Mouse (Mus musculus): ENCODE data around the gene Phf19. TPM values are rescaled to one million over a fixed set of nuclear protein-coding genes. Genes with fewer than 3 reads are reported as not detected.

Phf19 gene
- total and polyA plus RNA-seq, 3 experiments = 16.8 to 25.4 (median 20.5) TPM

DNA sequence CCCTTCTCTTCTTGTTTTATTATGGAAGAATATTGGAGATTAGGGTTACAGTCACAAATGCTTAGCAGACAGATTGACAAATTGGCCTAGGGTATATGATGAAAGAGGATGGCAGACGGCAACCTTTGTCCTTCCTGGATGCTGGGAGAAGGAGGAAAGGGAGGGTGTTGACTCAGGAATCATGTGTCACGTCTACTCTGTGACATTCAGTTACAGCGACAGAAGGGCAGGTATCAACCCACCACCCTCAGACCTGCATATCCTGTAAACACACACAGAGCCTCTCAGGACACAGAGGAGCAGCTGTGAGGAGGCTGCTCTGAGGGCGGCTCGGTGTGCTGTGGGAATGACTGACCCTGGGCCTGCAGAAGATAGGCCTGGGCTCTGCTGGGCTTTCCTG is 30.6 kb downstream of the Phf19 start:
- in situ Hi-C loops (cut with MboI; ENCODE audit: low pct_ligation_motif_present, low pct_unique_long_range_greater_than_20kb, low sequenced_read_pairs) (no loop called here), dilution Hi-C loops (cut with MboI; ENCODE audit: extremely low pct_ligation_motif_present, extremely low pct_unique_long_range_greater_than_20kb, low sequenced_read_pairs) (no loop called here)
- Histone ChIP-seq H3K79me2 (replicated peaks; ENCODE audit: control insufficient read depth, extremely low read depth, insufficient read depth, poor library complexity, severe bottlenecking) (no peaks in the 10 kb centered on the region), H3K4me1 (ENCODE audit: control insufficient read depth in 1 of 2, insufficient read depth in 2 of 2) (peaks cover 0 to 8% of the 10 kb centered on the region in 2 experiments; a peak in 2 of 4 replicates), H3K27ac (ENCODE audit: insufficient read depth, low read depth) (no peak overlapping the region), H3K9ac (ENCODE audit: insufficient read depth, low read depth) (no peak overlapping the region), H3K27me3 (replicated peaks) (peaks cover 23% of the 10 kb centered on the region), H3K4me2 (ENCODE audit: insufficient read depth, low read depth, poor library complexity, severe bottlenecking) (no peak overlapping the region), H3K4me3 (replicated peaks in 1 of 3; ENCODE audit: low read depth in 2 of 3, low read length in 2 of 3, poor library complexity in 1 of 3) (no peak overlapping the region), H3K9me3 (replicated peaks; ENCODE audit: low read length) (no peaks in the 10 kb centered on the region), H3K36me3 (replicated peaks in 1 of 2; ENCODE audit: control insufficient read depth in 1 of 2, insufficient read depth in 1 of 2, low read length in 1 of 2) (no peaks in the 10 kb centered on the region)
- DNase-seq (ENCODE audit: extremely low read depth) = no peak
- TF ChIP-seq EP300 (IDR thresholded peaks at IDR 0.05; ENCODE audit: low read length) (no peak), CHD1 (IDR thresholded peaks at IDR 0.05; ENCODE audit: low read depth, low read length) (no peak)

DNA sequence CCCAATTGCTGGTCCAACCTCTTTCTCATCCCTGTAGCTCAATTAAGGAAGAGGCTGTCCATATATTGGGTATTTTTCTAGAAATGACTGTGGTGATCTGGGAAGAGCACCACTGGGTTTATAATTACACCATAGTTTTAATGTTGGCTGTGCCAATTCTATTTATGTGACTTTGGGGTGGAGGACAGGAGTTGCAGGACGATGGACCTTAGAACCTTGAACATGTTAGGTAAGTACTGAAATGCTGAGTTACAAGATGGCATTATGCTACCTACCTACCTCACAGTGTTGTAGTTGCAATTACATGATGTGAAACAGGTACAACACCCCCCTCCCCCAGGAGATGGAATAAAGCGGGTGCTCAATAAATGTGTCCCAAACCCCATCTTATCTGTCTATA is 31.1 kb downstream of the Phf19 start:
- no peaks in the 10 kb centered on the region for H3K79me2 ChIP-seq (replicated peaks; ENCODE audit: control insufficient read depth, extremely low read depth, insufficient read depth, poor library complexity, severe bottlenecking)
- H3K27me3 ChIP-seq (replicated peaks) = peaks cover 23% of the 10 kb centered on the region
- H3K36me3 ChIP-seq (replicated peaks in 1 of 2; ENCODE audit: control insufficient read depth in 1 of 2, insufficient read depth in 1 of 2, low read length in 1 of 2) = no peaks in the 10 kb centered on the region
- no peak overlapping the region for H3K4me3 ChIP-seq (replicated peaks in 1 of 3; ENCODE audit: low read depth in 2 of 3, low read length in 2 of 3, poor library complexity in 1 of 3)
- H3K27ac ChIP-seq (ENCODE audit: insufficient read depth, low read depth) = no peak overlapping the region
- H3K9ac ChIP-seq (ENCODE audit: insufficient read depth, low read depth) = no peak overlapping the region
- TF ChIP-seq SIN3A (IDR thresholded peaks at IDR 0.05; ENCODE audit: low read length) = no peak
- no peak for TF ChIP-seq POLR2AphosphoS2 (IDR thresholded peaks at IDR 0.05; ENCODE audit: low read depth, low read length)
- TF ChIP-seq ZKSCAN1 (IDR thresholded peaks at IDR 0.05; ENCODE audit: borderline replicate concordance, low read depth, low read length) = no peak
- TF ChIP-seq ELF1 (IDR thresholded peaks at IDR 0.05; ENCODE audit: low read depth, low read length) = no peak
- TF ChIP-seq NRF1 (IDR thresholded peaks at IDR 0.05; ENCODE audit: low read depth, low read length) = no peak
- no peak for TF ChIP-seq CHD2 (IDR thresholded peaks at IDR 0.05; ENCODE audit: low read length)
- in situ Hi-C loops (cut with MboI; ENCODE audit: low pct_ligation_motif_present, low pct_unique_long_range_greater_than_20kb, low sequenced_read_pairs) (no loop called here), dilution Hi-C loops (cut with MboI; ENCODE audit: extremely low pct_ligation_motif_present, extremely low pct_unique_long_range_greater_than_20kb, low sequenced_read_pairs) (no loop called here)
- H3K4me1 ChIP-seq (ENCODE audit: control insufficient read depth in 1 of 2, insufficient read depth in 2 of 2) = peaks cover 0 to 8% of the 10 kb centered on the region in 2 experiments; a peak in 2 of 4 replicates
- no peaks in the 10 kb centered on the region for H3K9me3 ChIP-seq (replicated peaks; ENCODE audit: low read length)
- no peak for DNase-seq (ENCODE audit: extremely low read depth)
- no peak overlapping the region for H3K4me2 ChIP-seq (ENCODE audit: insufficient read depth, low read depth, poor library complexity, severe bottlenecking)

GRCm38 (mm10) chr2:34880054-34880453 is 33.8 kb downstream of the Phf19 start:
- in situ Hi-C loops (cut with MboI; ENCODE audit: low pct_ligation_motif_present, low pct_unique_long_range_greater_than_20kb, low sequenced_read_pairs) = no loop called here
- no peaks in the 10 kb centered on the region for H3K79me2 ChIP-seq (replicated peaks; ENCODE audit: control insufficient read depth, extremely low read depth, insufficient read depth, poor library complexity, severe bottlenecking)
- no peak overlapping the region for H3K9ac ChIP-seq (ENCODE audit: insufficient read depth, low read depth)
- H3K27me3 ChIP-seq (replicated peaks) = peaks cover 14% of the 10 kb centered on the region
- no peaks in the 10 kb centered on the region for H3K9me3 ChIP-seq (replicated peaks; ENCODE audit: low read length)
- no peak overlapping the region for H3K4me2 ChIP-seq (ENCODE audit: insufficient read depth, low read depth, poor library complexity, severe bottlenecking)
- H3K27ac ChIP-seq (ENCODE audit: insufficient read depth, low read depth) = no peak overlapping the region
- no peak for TF ChIP-seq SMC3 (IDR thresholded peaks at IDR 0.05; ENCODE audit: low read depth, low read length)
- no peak for TF ChIP-seq RAD21 (IDR thresholded peaks at IDR 0.05; ENCODE audit: low read depth, low read length)
- TF ChIP-seq POLR2A (IDR thresholded peaks at IDR 0.05; ENCODE audit: low read depth, low read length) = no peak
- no peak for TF ChIP-seq PAX5 (IDR thresholded peaks at IDR 0.05; ENCODE audit: low read length)
- no peak for TF ChIP-seq ZC3H11A (IDR thresholded peaks at IDR 0.05; ENCODE audit: low read depth, low read length)
- dilution Hi-C loops (cut with MboI; ENCODE audit: extremely low pct_ligation_motif_present, extremely low pct_unique_long_range_greater_than_20kb, low sequenced_read_pairs) = no loop called here
- DNase-seq (ENCODE audit: extremely low read depth) = no peak
- no peaks in the 10 kb centered on the region for H3K36me3 ChIP-seq (replicated peaks in 1 of 2; ENCODE audit: control insufficient read depth in 1 of 2, insufficient read depth in 1 of 2, low read length in 1 of 2)
- no peak overlapping the region for H3K4me3 ChIP-seq (replicated peaks in 1 of 3; ENCODE audit: low read depth in 2 of 3, low read length in 2 of 3, poor library complexity in 1 of 3)
- H3K4me1 ChIP-seq (ENCODE audit: control insufficient read depth in 1 of 2, insufficient read depth in 2 of 2) = peaks cover 0 to 8% of the 10 kb centered on the region in 2 experiments; a peak in 2 of 4 replicates
